Mouse (Mus musculus) cortical plate, adult 2 months (tissue): ENCODE measurements around the gene Kcnk2.

ENCODE experiments used
- CTCF ChIP-seq: fragments of 200-500 bp; IDR thresholded peaks from 2 replicates; pipeline ENCODE4 v1.5.1; 2011; ENCODE audit warnings: mild to moderate bottlenecking, control low read depth, low read length; ENCODE audit not compliant: insufficient read depth; ENCODE audit errors: extremely low read depth
- POLR2A ChIP-seq: fragments of 200-500 bp; IDR thresholded peaks from 2 replicates; pipeline ENCODE4 v1.6.1; 2011; ENCODE audit warnings: mild to moderate bottlenecking, low read length, control low read depth; ENCODE audit not compliant: insufficient read depth; ENCODE audit errors: extremely low read depth

- no peak for TF ChIP-seq CTCF
- TF ChIP-seq POLR2A: no peak
These were observed 187.6 kb downstream of the Kcnk2 start for GRCm38 (mm10) chr1:189214477-189214876.
